Mouse (Mus musculus) common myeloid progenitor, adult 5-6 weeks (primary cell): ENCODE results near the gene Gfra1. TPM values are rescaled to one million over a fixed set of nuclear protein-coding genes. Genes with fewer than 3 reads are reported as not detected.
A peak's percentile ranks its signal among the peaks of the same experiment; 100 is the strongest.

Source experiments
- ATAC-seq: replicated peaks from 2 replicates; pipeline ENCODE4 v1.8.0; 2016; ENCODE audit warnings: low read depth, mild to moderate bottlenecking, moderate TSS enrichment, inconsistent platforms; ENCODE audit not compliant: poor library complexity, severe bottlenecking
- total RNA-seq: library from RNA; stranded (forward); fragments of 200-1000, 187-1606 nt; gene quantifications from 2 replicates; pipeline ENCODE4 v1.2.3, GENCODE M21; 2017

Gene Gfra1
- total RNA-seq, 1 experiment from 2014 or later: 0.09 TPM

- ATAC-seq: no peak
These were observed 184.9 kb downstream of the Gfra1 start for GRCm38 (mm10) chr19:58270778-58271177.

GRCm38 (mm10) chr19:58268476-58268875, 187.2 kb downstream of the Gfra1 start:
- no peak for ATAC-seq

GRCm38 (mm10) chr19:58266600-58266999, 189.1 kb downstream of the Gfra1 start:
- no peak for ATAC-seq

GRCm38 (mm10) chr19:58260934-58261333, 194.8 kb downstream of the Gfra1 start:
- ATAC-seq: no peak

- no peak for ATAC-seq
These were observed 196.5 kb downstream of the Gfra1 start for GRCm38 (mm10) chr19:58259250-58259649.

- no peak for ATAC-seq
These were observed 199.2 kb downstream of the Gfra1 start for GRCm38 (mm10) chr19:58256485-58256884.

- ATAC-seq: no peak
These were observed 200.3 kb downstream of the Gfra1 start for GRCm38 (mm10) chr19:58255394-58255793.

- no peak for ATAC-seq
These were observed 201.5 kb downstream of the Gfra1 start for GRCm38 (mm10) chr19:58254172-58254571.

GRCm38 (mm10) chr19:58251698-58252097, 204.0 kb downstream of the Gfra1 start:
- no peak for ATAC-seq

GRCm38 (mm10) chr19:58251095-58251494, 204.6 kb downstream of the Gfra1 start:
- ATAC-seq: no peak

- ATAC-seq: no peak
These were observed 205.5 kb downstream of the Gfra1 start for GRCm38 (mm10) chr19:58250237-58250636.

GRCm38 (mm10) chr19:58244148-58244547, 211.6 kb downstream of the Gfra1 start:
- no peak; the same call in 1 of the 2 replicates for ATAC-seq

- ATAC-seq: peak; percentile 45
These were observed 212.1 kb downstream of the Gfra1 start for GRCm38 (mm10) chr19:58243604-58244003.

GRCm38 (mm10) chr19:58238325-58238724, 217.4 kb downstream of the Gfra1 start:
- ATAC-seq: peak; percentile 94

GRCm38 (mm10) chr19:58227725-58228124, 228.0 kb downstream of the Gfra1 start:
- ATAC-seq: no peak

- no peak for ATAC-seq
These were observed 228.8 kb downstream of the Gfra1 start for GRCm38 (mm10) chr19:58226882-58227281.

GRCm38 (mm10) chr19:58220061-58220831, 235.5 kb downstream of the Gfra1 start:
- no peak for ATAC-seq

- ATAC-seq: no peak
These were observed 238.1 kb downstream of the Gfra1 start for GRCm38 (mm10) chr19:58217591-58217990.

GRCm38 (mm10) chr19:58206496-58207044, 249.1 kb downstream of the Gfra1 start:
- no peak for ATAC-seq

- no peak for ATAC-seq
These were observed 250.2 kb downstream of the Gfra1 start for GRCm38 (mm10) chr19:58205470-58205869.

GRCm38 (mm10) chr19:58202627-58203026, 253.1 kb downstream of the Gfra1 start:
- ATAC-seq: peak; percentile 77

- ATAC-seq: no peak
These were observed 256.0 kb downstream of the Gfra1 start for GRCm38 (mm10) chr19:58199679-58200078.
